Comparison of ENCODE assay signal across 8 mouse cellular contexts in the genomic region with DNA sequence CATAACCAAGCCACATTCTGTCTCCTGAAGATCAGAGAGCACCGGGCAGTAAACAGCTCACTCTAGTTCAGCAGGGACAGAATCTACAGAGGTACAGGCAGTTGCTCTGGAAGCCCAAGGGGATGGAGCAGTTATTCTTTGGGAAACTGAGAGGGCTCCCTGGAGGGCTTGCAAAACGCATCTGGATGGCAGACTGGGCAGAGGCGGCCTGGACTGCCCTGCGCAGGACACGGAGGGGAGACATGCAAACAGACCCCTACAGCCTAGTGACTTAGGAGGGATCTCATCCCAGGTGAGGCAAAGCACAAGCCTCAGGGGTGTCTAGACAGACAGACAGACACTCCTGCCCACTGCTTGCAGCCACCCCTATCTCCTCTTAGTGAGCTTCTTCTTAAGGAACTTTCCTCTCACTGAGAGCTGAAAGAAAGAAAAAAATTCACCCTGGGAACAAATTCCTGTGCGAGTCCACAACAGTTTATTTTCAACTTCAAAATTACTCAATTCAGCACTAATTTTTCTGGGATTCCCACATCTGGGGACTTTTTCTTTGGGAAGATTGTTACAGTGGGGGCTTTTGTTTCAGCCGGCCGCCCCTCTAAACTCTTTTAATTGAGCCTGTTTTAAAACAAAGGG. TPM values are rescaled to one million over a fixed set of nuclear protein-coding genes. Genes with fewer than 3 reads are reported as not detected.
DNase-seq lines count a peak whose midpoint lies in the region; ATAC-seq and TF ChIP-seq lines count a peak whose summit lies in the region.

No protein-coding gene starts in this region.

- 67% methylated on average over 8 of the region's 8 CpGs for WGBS in liver, adult 2 months
- 5% methylated on average over 8 of the region's 8 CpGs for WGBS in embryonic facial prominence, embryonic 15.5 days
- WGBS in limb, embryonic 12.5 days: 1% methylated on average over 8 of the region's 8 CpGs
- WGBS in small intestine, adult 2 months: 58% methylated on average over 8 of the region's 8 CpGs

- no peaks in the 10 kb centered on the region for H3K27me3 ChIP-seq in liver, adult 2 months (ENCODE audit: control insufficient read depth, insufficient read depth, low read length)
- no peaks in the 10 kb centered on the region for H3K27me3 ChIP-seq in embryonic facial prominence, embryonic 15.5 days
- H3K27me3 ChIP-seq in limb, embryonic 12.5 days: no peaks in the 10 kb centered on the region
- no peaks in the 10 kb centered on the region for H3K27me3 ChIP-seq in small intestine, adult 2 months (ENCODE audit: control insufficient read depth, insufficient read depth, low read length)

- no peaks in the 10 kb centered on the region for H3K79me2 ChIP-seq in liver, adult 2 months (ENCODE audit: control insufficient read depth, insufficient read depth, low read length)

- no peaks in the 10 kb centered on the region for H3K9me3 ChIP-seq in embryonic facial prominence, embryonic 15.5 days (replicated peaks)
- no peaks in the 10 kb centered on the region for H3K9me3 ChIP-seq in limb, embryonic 12.5 days

- no peak for DNase-seq in liver, adult 2 months (ENCODE audit: extremely low read depth, low read depth, low spot score)
- no peak for DNase-seq in liver
- no peak for DNase-seq in cerebellum, postnatal 14 days
- DNase-seq in spleen, adult 12 weeks (ENCODE audit: low spot score): no peak
- DNase-seq in ovary, postnatal 14 days (ENCODE audit: low spot score): no peak

- no peak for TF ChIP-seq CTCF in liver, adult 2 months (IDR thresholded peaks at IDR 0.05; ENCODE audit: low read depth, low read length)
- no peak for TF ChIP-seq CTCF in small intestine, adult 2 months (IDR thresholded peaks at IDR 0.05; ENCODE audit: extremely low read depth, insufficient read length, insufficient replicate concordance, low read depth, low read length)

- H3K4me3 ChIP-seq in liver, adult 2 months (ENCODE audit: insufficient read depth, low read depth, low read length): no peak overlapping the region
- no peak overlapping the region for H3K4me3 ChIP-seq in embryonic facial prominence, embryonic 15.5 days (replicated peaks)
- H3K4me3 ChIP-seq in limb, embryonic 12.5 days (replicated peaks): no peak overlapping the region
- H3K4me3 ChIP-seq in small intestine, adult 2 months (ENCODE audit: low read depth, low read length): no peak overlapping the region

- H3K9ac ChIP-seq in liver, adult 2 months (ENCODE audit: low read depth, low read length): no peak overlapping the region
- no peak overlapping the region for H3K9ac ChIP-seq in embryonic facial prominence, embryonic 15.5 days
- peak overlapping the region; percentile 53 for H3K9ac ChIP-seq in limb, embryonic 12.5 days (replicated peaks)

- peak overlapping the region; percentile 82 for H3K27ac ChIP-seq in liver, adult 2 months (replicated peaks; ENCODE audit: insufficient read depth, low read depth, low read length)
- peak overlapping the region; percentile 99 for H3K27ac ChIP-seq in embryonic facial prominence, embryonic 15.5 days (replicated peaks)
- H3K27ac ChIP-seq in limb, embryonic 12.5 days: peak overlapping the region; percentile 99
- H3K27ac ChIP-seq in small intestine, adult 2 months (ENCODE audit: insufficient read depth, low read depth, low read length): peak overlapping the region; percentile 77

- no peak for TF ChIP-seq POLR2A in liver, adult 2 months (IDR thresholded peaks at IDR 0.05; ENCODE audit: extremely low read depth, insufficient read depth, low read length)
- TF ChIP-seq POLR2A in small intestine, adult 2 months (IDR thresholded peaks at IDR 0.05; ENCODE audit: low read depth, low read length): no peak

- H3K36me3 ChIP-seq in liver, adult 2 months (ENCODE audit: control insufficient read depth, insufficient read depth, low read length): no peaks in the 10 kb centered on the region
- H3K36me3 ChIP-seq in embryonic facial prominence, embryonic 15.5 days: 0 out of 2 replicates have a peak, but pooled peaks cover 8% of the 10 kb centered on the region
- peaks cover 21% of the 10 kb centered on the region for H3K36me3 ChIP-seq in limb, embryonic 12.5 days
- no peaks in the 10 kb centered on the region for H3K36me3 ChIP-seq in small intestine, adult 2 months (ENCODE audit: control insufficient read depth, insufficient read depth, low read length)

- ATAC-seq in embryonic facial prominence, embryonic 15.5 days (ENCODE audit: insufficient number of reproducible peaks, low FRiP score, low TSS enrichment, low read depth): no peak
- ATAC-seq in limb, embryonic 12.5 days (ENCODE audit: insufficient number of reproducible peaks, insufficient read depth, low FRiP score, low TSS enrichment, low read depth): peak; percentile 67; the same call in 1 of the 2 replicates

- peaks cover 5% of the 10 kb centered on the region; the same call in 1 of the 2 replicates for H3K4me1 ChIP-seq in liver, adult 2 months (ENCODE audit: control insufficient read depth, insufficient read depth, low read length)
- peaks cover 71% of the 10 kb centered on the region for H3K4me1 ChIP-seq in embryonic facial prominence, embryonic 15.5 days
- peaks cover 78% of the 10 kb centered on the region for H3K4me1 ChIP-seq in limb, embryonic 12.5 days (replicated peaks)
- peaks cover 5% of the 10 kb centered on the region for H3K4me1 ChIP-seq in small intestine, adult 2 months (ENCODE audit: control insufficient read depth, insufficient read depth, insufficient read length, low read length)

- peak overlapping the region; percentile 36 for H3K4me2 ChIP-seq in embryonic facial prominence, embryonic 15.5 days (replicated peaks)
- H3K4me2 ChIP-seq in limb, embryonic 12.5 days: peak overlapping the region; percentile 50

RNA-seq across cellular contexts. Expression of a gene that starts 24.4 kb away (rescaled TPM):
- 0.40 and 0.46 TPM in 2 replicates for total RNA-seq in liver, adult 2 months (2014; rRNA removed)
- 0.78 and 0.81 TPM in 2 replicates for polyA plus RNA-seq in liver, adult 2 months (2012; rRNA removed)
- 19.6 and 20.1 TPM in 2 replicates for polyA plus RNA-seq in embryonic facial prominence, embryonic 15.5 days (2015; fragmentation: Nextera tagmentation; extraction: Ambion mirVana)
- polyA plus RNA-seq in limb, embryonic 12.5 days (2016; fragmentation: Nextera tagmentation; extraction: Ambion mirVana): 17.5 and 22.1 TPM in 2 replicates
- polyA plus RNA-seq in small intestine, adult 2 months (2012; rRNA removed): 2.0 and 2.6 TPM in 2 replicates
